Mouse (Mus musculus): ENCODE results near the gene Kcnj11.

GRCm38 (mm10) chr7:46128196-46128595, 27.6 kb upstream of the Kcnj11 start:
- TF ChIP-seq POLR2A (IDR thresholded peaks at IDR 0.05; ENCODE audit: insufficient read depth, low read depth, low read length) (no peak), CTCF (IDR thresholded peaks at IDR 0.05) (no peak), EP300 (IDR thresholded peaks at IDR 0.05; ENCODE audit: insufficient read depth, low read depth, low read length) (no peak)
